Mouse (Mus musculus) neural tube, embryonic 13.5 days (tissue): ENCODE results near the gene Car9. TPM values are rescaled to one million over a fixed set of nuclear protein-coding genes. Genes with fewer than 3 reads are reported as not detected.

ENCODE experiments used
- ATAC-seq: fragments of 200-750 bp; cut with Nextera tagmentation; 2 replicates; pipeline ENCODE4 v1.8.0; 2017; ENCODE audit warnings: low read depth, mild to moderate bottlenecking, moderate TSS enrichment, moderate library complexity
- H3K27ac ChIP-seq: fragments of 300-500 bp; sonication (generic); replicated peaks from 2 replicates; pipeline ENCODE4 v1.5.1; 2015; ENCODE audit warnings: moderate library complexity, mild to moderate bottlenecking, inconsistent platforms
- H3K27me3 ChIP-seq: fragments of 300-500 bp; sonication (generic); 2 replicates; pipeline ENCODE4 v1.6.1; 2015; ENCODE audit warnings: mild to moderate bottlenecking, inconsistent platforms
- H3K36me3 ChIP-seq: fragments of 300-500 bp; sonication (generic); 2 replicates; pipeline ENCODE4 v1.6.1; 2015; ENCODE audit warnings: mild to moderate bottlenecking, inconsistent platforms
- H3K4me1 ChIP-seq: fragments of 300-500 bp; sonication (generic); replicated peaks from 2 replicates; pipeline ENCODE4 v1.6.1; 2015; ENCODE audit warnings: inconsistent platforms
- H3K4me2 ChIP-seq: fragments of 300-500 bp; sonication (generic); 2 replicates; pipeline ENCODE4 v1.6.1; 2015; ENCODE audit warnings: inconsistent platforms, mild to moderate bottlenecking, moderate library complexity
- H3K4me3 ChIP-seq: fragments of 300-500 bp; sonication (generic); 2 replicates; pipeline ENCODE4 v1.5.1; 2015; ENCODE audit warnings: mild to moderate bottlenecking, inconsistent platforms
- H3K9ac ChIP-seq: fragments of 300-500 bp; sonication (generic); 2 replicates; pipeline ENCODE4 v1.6.1; 2015; ENCODE audit warnings: moderate library complexity, mild to moderate bottlenecking, inconsistent platforms
- H3K9me3 ChIP-seq: fragments of 300-500 bp; sonication (generic); 2 replicates; pipeline ENCODE4 v1.6.1; 2016; ENCODE audit warnings: inconsistent platforms
- WGBS: fragments of 180-500 bp; shearing (Covaris S2); methylation state at CpG from one replicate; pipeline ENCODE4 v1.1.7; 2015; 5-methylcytosine and 5-hydroxymethylcytosine counted together
- polyA plus RNA-seq: library from polyadenylated mRNA; unstranded; fragments of >200 nt; fragmentation: Nextera tagmentation; extraction: Ambion mirVana; gene quantifications from 2 replicates; pipeline ENCODE4 v1.2.1, GENCODE M21; 2015

Gene Car9
- polyA plus RNA-seq, 1 experiment from 2014 or later, result 0.33 TPM

GRCm38 (mm10) chr4:43560243-43560611 lies 53.5 kb downstream of the Car9 start:
- peaks cover 61% of the 10 kb centered on the region for H3K4me1 ChIP-seq
- H3K9me3 ChIP-seq, result no peaks in the 10 kb centered on the region
- no peak overlapping the region for H3K27ac ChIP-seq
- WGBS, result 47% methylated on average over 6 of the region's 6 CpGs
- H3K4me2 ChIP-seq, result peak overlapping the region; percentile 91
- H3K4me3 ChIP-seq, result peak overlapping the region; percentile 84
- H3K9ac ChIP-seq, result peak overlapping the region; percentile 94
- H3K36me3 ChIP-seq, result peaks cover 31% of the 10 kb centered on the region
- no peaks in the 10 kb centered on the region for H3K27me3 ChIP-seq
- ATAC-seq, result no peak

GRCm38 (mm10) chr4:43560976-43561375 lies 54.2 kb downstream of the Car9 start:
- Histone ChIP-seq H3K9ac (peak overlapping the region; percentile 94), H3K36me3 (peaks cover 31% of the 10 kb centered on the region), H3K9me3 (no peaks in the 10 kb centered on the region), H3K27me3 (no peaks in the 10 kb centered on the region), H3K27ac (peak overlapping the region; percentile 98; the same call in 1 of the 2 replicates), H3K4me1 (peaks cover 61% of the 10 kb centered on the region), H3K4me3 (peak overlapping the region; percentile 84), H3K4me2 (peak overlapping the region; percentile 91)
- 28% methylated on average over 2 of the region's 2 CpGs for WGBS
- ATAC-seq, result no peak

- H3K36me3 ChIP-seq, result peaks cover 31% of the 10 kb centered on the region
- peak overlapping the region; percentile 91 for H3K4me2 ChIP-seq
- no peaks in the 10 kb centered on the region for H3K9me3 ChIP-seq
- H3K4me1 ChIP-seq, result peaks cover 61% of the 10 kb centered on the region
- H3K4me3 ChIP-seq, result peak overlapping the region; percentile 84
- peak overlapping the region; percentile 94 for H3K9ac ChIP-seq
- WGBS, result 3% methylated on average over 16 of the region's 16 CpGs
- ATAC-seq, result peak; percentile 49
- H3K27me3 ChIP-seq, result no peaks in the 10 kb centered on the region
- H3K27ac ChIP-seq, result peak overlapping the region; percentile 98
Observed at GRCm38 (mm10) chr4:43561436-43561996, 54.8 kb downstream of the Car9 start.

- H3K36me3 ChIP-seq, result peaks cover 31% of the 10 kb centered on the region
- no peaks in the 10 kb centered on the region for H3K9me3 ChIP-seq
- H3K27ac ChIP-seq, result peak within 1 kb of the TSS; percentile 98
- H3K27me3 ChIP-seq, result no peaks in the 10 kb centered on the region
- ATAC-seq, result peak; percentile 96
- H3K9ac ChIP-seq, result peak within 1 kb of the TSS; percentile 94
- peak within 1 kb of the TSS; percentile 91 for H3K4me2 ChIP-seq
- H3K4me1 ChIP-seq, result peaks cover 59% of the 10 kb centered on the region
- WGBS, result under 1% methylated on average over 62 of the region's 62 CpGs
- peak within 1 kb of the TSS; percentile 84 for H3K4me3 ChIP-seq
Observed at GRCm38 (mm10) chr4:43561997-43562768, 55.4 kb downstream of the Car9 start, which contains the start of the genes Creb3 and Tln1. Gene Creb3, plus strand, starts transcription at chr4:43562332. Gene Tln1, minus strand, starts transcription at chr4:43562691.

- H3K27me3 ChIP-seq, result no peaks in the 10 kb centered on the region
- peak; percentile 30 for ATAC-seq
- H3K36me3 ChIP-seq, result peaks cover 38% of the 10 kb centered on the region
- peak overlapping the region; percentile 91 for H3K4me2 ChIP-seq
- H3K4me1 ChIP-seq, result peaks cover 51% of the 10 kb centered on the region
- 9% methylated on average over 22 of the region's 22 CpGs for WGBS
- peak overlapping the region; percentile 98 for H3K27ac ChIP-seq
- peak overlapping the region; percentile 94 for H3K9ac ChIP-seq
- H3K9me3 ChIP-seq, result no peaks in the 10 kb centered on the region
- peak overlapping the region; percentile 84 for H3K4me3 ChIP-seq
Observed at GRCm38 (mm10) chr4:43562769-43563600, 56.2 kb downstream of the Car9 start.

Other genes starting within 250 kb of the Car9 start
- 0.33 and 0.77 TPM in 2 replicates for gene Atp8b5, start 239.8 kb upstream of the Car9 start, polyA plus RNA-seq
- 74.5 and 79.3 TPM in 2 replicates for gene Rusc2, start 125.0 kb upstream of the Car9 start, polyA plus RNA-seq
- gene Fam166b, start 77.8 kb upstream of the Car9 start, polyA plus RNA-seq, result 0.32 and 0.59 TPM in 2 replicates
- 10.8 and 14.4 TPM in 2 replicates for gene Tesk1, start 65.0 kb upstream of the Car9 start, polyA plus RNA-seq
- 2.8 and 3.7 TPM in 2 replicates for gene Cd72, start 52.3 kb upstream of the Car9 start, polyA plus RNA-seq
- not detected in 2 replicates for gene Sit1, start 23.2 kb upstream of the Car9 start, polyA plus RNA-seq
- 65.5 and 73.1 TPM in 2 replicates for gene Ccdc107, start 14.1 kb upstream of the Car9 start, polyA plus RNA-seq
- gene Arhgef39, start 7.3 kb upstream of the Car9 start, polyA plus RNA-seq, result 10.0 and 10.4 TPM in 2 replicates
- 29.0 and 77.1 TPM in 2 replicates for gene Tpm2, start 16.8 kb downstream of the Car9 start, polyA plus RNA-seq
- 88.9 and 89.1 TPM in 2 replicates for gene Creb3, start 55.4 kb downstream of the Car9 start, polyA plus RNA-seq
- 64.4 and 69.6 TPM in 2 replicates for gene Tln1, start 55.7 kb downstream of the Car9 start, polyA plus RNA-seq
- gene Rgp1, start 71.7 kb downstream of the Car9 start, polyA plus RNA-seq, result 23.9 and 28.0 TPM in 2 replicates
- 47.8 and 50.8 TPM in 2 replicates for gene Gba2, start 71.9 kb downstream of the Car9 start, polyA plus RNA-seq
- 2.2 TPM in 1 of 2 replicates, not detected in the other for gene Msmp, start 77.5 kb downstream of the Car9 start, polyA plus RNA-seq
- 26.9 and 27.8 TPM in 2 replicates for gene Npr2, start 125.0 kb downstream of the Car9 start, polyA plus RNA-seq
- 3.5 and 4.1 TPM in 2 replicates for gene Spag8, start 146.6 kb downstream of the Car9 start, polyA plus RNA-seq
- gene Hint2, start 149.5 kb downstream of the Car9 start, polyA plus RNA-seq, result 76.8 and 84.9 TPM in 2 replicates
- 13.5 and 15.6 TPM in 2 replicates for gene Tmem8b, start 162.0 kb downstream of the Car9 start, polyA plus RNA-seq
- 2.4 and 2.9 TPM in 2 replicates for gene Fam221b, start 162.2 kb downstream of the Car9 start, polyA plus RNA-seq
- gene Olfr70, start 193.8 kb downstream of the Car9 start, polyA plus RNA-seq, result not detected in 2 replicates
- gene Olfr71, start 203.3 kb downstream of the Car9 start, polyA plus RNA-seq, result 0.14 TPM in 1 of 2 replicates, not detected in the other
- 0.43 and 0.47 TPM in 2 replicates for gene Hrct1, start 220.2 kb downstream of the Car9 start, polyA plus RNA-seq
- not detected in 2 replicates for gene Spaar, start 223.1 kb downstream of the Car9 start, polyA plus RNA-seq